Mouse (Mus musculus) forebrain, embryonic 16.5 days (tissue): ENCODE data around the gene Fam117b. TPM values are rescaled to one million over a fixed set of nuclear protein-coding genes. Genes with fewer than 3 reads are reported as not detected.
A peak's percentile ranks its signal among the peaks of the same experiment; 100 is the strongest.

Source experiments
- ATAC-seq: fragments of 200-750 bp; cut with Nextera tagmentation; 2 replicates; pipeline ENCODE4 v1.8.0; 2017; ENCODE audit warnings: mild to moderate bottlenecking, moderate library complexity
- H3K27ac ChIP-seq: fragments of 300-500 bp; sonication (generic); 2 replicates; pipeline ENCODE4 v1.5.1; 2014; ENCODE audit warnings: low read length, control low read depth
- H3K27me3 ChIP-seq: fragments of 300-500 bp; sonication (generic); replicated peaks from 2 replicates; pipeline ENCODE4 v1.6.1; 2014; ENCODE audit warnings: low read length; ENCODE audit not compliant: control insufficient read depth, insufficient read depth
- H3K36me3 ChIP-seq: fragments of 300-500 bp; sonication (generic); 2 replicates; pipeline ENCODE4 v1.6.1; 2014; ENCODE audit not compliant: control insufficient read depth, insufficient read depth
- H3K4me1 ChIP-seq: fragments of 300-500 bp; sonication (generic); replicated peaks from 2 replicates; pipeline ENCODE4 v1.6.1; 2014; ENCODE audit warnings: low read length; ENCODE audit not compliant: control insufficient read depth, insufficient read depth
- H3K4me2 ChIP-seq: fragments of 300-500 bp; sonication (generic); 2 replicates; pipeline ENCODE4 v1.6.1; 2014; ENCODE audit warnings: mild to moderate bottlenecking, low read length, control low read depth
- H3K4me3 ChIP-seq: fragments of 300-500 bp; sonication (generic); replicated peaks from 2 replicates; pipeline ENCODE4 v1.5.1; 2014; ENCODE audit warnings: mild to moderate bottlenecking, low read length, control low read depth
- H3K9ac ChIP-seq: fragments of 300-500 bp; sonication (generic); replicated peaks from 2 replicates; pipeline ENCODE4 v1.6.1; 2014; ENCODE audit warnings: low read depth, low read length, control low read depth
- H3K9me3 ChIP-seq: fragments of 300-500 bp; sonication (generic); 2 replicates; pipeline ENCODE4 v1.6.1; 2016; ENCODE audit warnings: low read length; ENCODE audit not compliant: control insufficient read depth
- whole genome bisulfite sequencing: fragments of 180-500 bp; shearing (Covaris S2); extraction: QIAGEN DNeasy Blood & Tissue Kit; methylation state at CpG from one replicate; pipeline ENCODE4 v1.1.7; 2014; 5-methylcytosine and 5-hydroxymethylcytosine counted together
- polyA plus RNA-seq: library from polyadenylated mRNA; unstranded; fragments of >200 nt; fragmentation: Nextera tagmentation; extraction: Ambion mirVana; gene quantifications from 2 replicates; pipeline ENCODE4 v1.2.1, GENCODE M21; 2015

The Fam117b gene
- polyA plus RNA-seq, 1 experiment from 2014 or later: 33.5 TPM

DNA sequence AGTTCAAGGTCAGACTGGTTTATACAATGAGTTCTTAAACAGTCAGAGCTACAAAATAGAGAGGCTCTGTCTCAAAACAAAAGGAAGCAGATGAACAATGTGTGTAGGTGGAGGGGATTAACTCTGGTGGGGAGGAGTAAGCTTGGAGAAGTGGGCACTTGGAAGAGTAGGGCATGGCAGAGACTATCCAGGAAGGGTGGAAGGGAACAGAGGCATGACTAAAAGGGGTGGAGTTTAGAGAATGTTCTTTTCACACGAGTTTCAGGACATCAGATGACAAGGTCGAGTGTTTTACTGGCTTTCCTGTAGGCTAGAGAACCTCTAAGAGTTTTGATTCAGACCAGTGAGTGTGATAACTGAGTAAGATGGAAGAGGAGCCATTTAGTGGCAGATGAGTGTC is 5.1 kb upstream of the Fam117b start:
- no peak overlapping the region for H3K9ac ChIP-seq

DNA sequence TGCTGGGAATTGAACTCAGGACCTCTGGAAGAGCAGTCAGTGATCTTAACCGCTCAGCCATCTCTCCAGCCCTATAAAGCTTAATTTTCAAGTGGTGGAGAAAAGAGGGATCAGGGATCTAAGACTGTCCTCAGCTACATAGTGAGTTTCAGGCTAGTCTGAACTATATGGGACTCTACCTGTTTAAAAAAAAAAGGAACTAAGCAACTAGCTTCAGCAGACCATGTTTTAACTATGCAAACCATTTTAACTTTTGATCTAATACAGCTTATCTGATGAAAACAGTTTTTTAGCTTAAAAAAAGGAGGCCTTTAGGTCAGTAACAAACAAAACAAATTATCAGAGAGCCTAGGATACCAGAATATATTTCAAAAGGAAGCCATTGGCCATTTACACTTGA is 1.9 kb upstream of the Fam117b start:
- Histone ChIP-seq H3K36me3 (no peaks in the 10 kb centered on the region), H3K4me3 (no peak overlapping the region), H3K4me2 (no peak overlapping the region), H3K9me3 (no peaks in the 10 kb centered on the region), H3K4me1 (peaks cover 19% of the 10 kb centered on the region), H3K27ac (no peak overlapping the region), H3K9ac (no peak overlapping the region), H3K27me3 (no peaks in the 10 kb centered on the region)
- ATAC-seq: no peak
- WGBS: 94% methylated on average over 1 of the region's 1 CpGs

More for the DNA sequence above, 5.1 kb upstream of the Fam117b start:
- no peak for ATAC-seq
- H3K4me3 ChIP-seq: no peak overlapping the region
- H3K4me2 ChIP-seq: no peak overlapping the region
- WGBS: 31% methylated on average over 2 of the region's 2 CpGs
- no peaks in the 10 kb centered on the region for H3K4me1 ChIP-seq
- no peak overlapping the region for H3K27ac ChIP-seq
- no peaks in the 10 kb centered on the region for H3K9me3 ChIP-seq
- H3K36me3 ChIP-seq: no peaks in the 10 kb centered on the region
- H3K27me3 ChIP-seq: no peaks in the 10 kb centered on the region

DNA sequence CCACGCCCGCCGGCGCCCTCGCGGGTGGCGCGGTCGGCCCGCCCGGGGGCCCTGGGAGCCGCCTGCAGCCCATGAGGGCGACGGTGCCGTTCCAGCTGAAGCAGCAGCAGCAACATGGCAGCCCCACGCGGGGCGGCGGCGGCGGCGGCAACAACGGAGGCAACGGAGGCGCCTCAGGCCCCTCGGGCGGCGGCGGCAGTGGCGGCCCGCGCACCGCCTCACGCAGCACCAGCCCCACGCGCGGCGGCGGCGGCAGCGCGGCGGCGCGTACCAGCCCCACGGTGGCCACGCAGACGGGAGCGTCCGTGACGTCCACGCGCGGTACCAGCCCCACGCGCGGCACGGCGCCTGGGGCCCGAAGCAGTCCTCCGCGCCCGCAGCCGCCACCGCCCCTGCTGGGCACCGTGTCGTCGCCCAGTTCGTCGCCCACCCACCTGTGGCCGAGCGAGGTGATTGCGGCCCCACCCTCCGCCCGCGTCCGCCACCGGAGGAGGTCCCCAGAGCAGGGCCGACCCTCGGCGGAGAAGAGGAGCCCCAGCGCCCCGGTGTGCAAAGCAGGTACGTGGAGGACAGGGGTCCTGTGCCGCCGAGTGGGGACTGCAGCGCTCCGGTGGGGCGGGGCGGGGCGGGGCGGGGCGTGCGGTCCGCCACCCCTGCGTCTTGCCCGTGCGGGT is 526 bp downstream of the Fam117b start:
- Histone ChIP-seq H3K4me3 (peak overlapping the region; percentile 98), H3K9me3 (no peaks in the 10 kb centered on the region), H3K27ac (peak overlapping the region; percentile 98), H3K27me3 (no peaks in the 10 kb centered on the region), H3K9ac (peak overlapping the region; percentile 98), H3K4me2 (peak overlapping the region; percentile 66), H3K36me3 (no peaks in the 10 kb centered on the region), H3K4me1 (peaks cover 23% of the 10 kb centered on the region)
- WGBS: under 1% methylated on average over 54 of the region's 98 CpGs
- ATAC-seq: peak; percentile 57

DNA sequence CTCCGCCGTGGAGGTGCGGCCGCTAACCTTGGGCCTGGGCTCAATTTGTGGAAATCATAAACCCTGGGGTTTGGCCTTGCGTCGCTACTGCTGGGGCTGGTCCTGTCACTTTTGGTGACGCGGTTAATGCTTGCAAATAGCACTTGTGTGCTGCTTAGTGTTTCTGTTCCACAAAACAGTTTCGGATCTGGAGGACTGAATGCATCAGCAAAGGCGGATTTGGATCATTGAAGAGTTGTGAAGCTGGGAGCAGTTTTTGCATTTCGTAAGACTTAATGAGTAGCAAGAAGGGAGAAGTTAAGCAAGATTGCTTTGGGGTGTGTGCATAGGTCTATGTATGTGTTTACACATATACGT is 1.0 kb downstream of the Fam117b start:
- Histone ChIP-seq H3K4me1 (peaks cover 23% of the 10 kb centered on the region), H3K4me2 (peak overlapping the region; percentile 66), H3K27me3 (no peaks in the 10 kb centered on the region), H3K4me3 (peak overlapping the region; percentile 98), H3K9ac (peak overlapping the region; percentile 98), H3K36me3 (no peaks in the 10 kb centered on the region), H3K9me3 (no peaks in the 10 kb centered on the region), H3K27ac (peak overlapping the region; percentile 98; the same call in 1 of the 2 replicates)
- ATAC-seq: no peak
- 2% methylated on average over 12 of the region's 12 CpGs for WGBS

DNA sequence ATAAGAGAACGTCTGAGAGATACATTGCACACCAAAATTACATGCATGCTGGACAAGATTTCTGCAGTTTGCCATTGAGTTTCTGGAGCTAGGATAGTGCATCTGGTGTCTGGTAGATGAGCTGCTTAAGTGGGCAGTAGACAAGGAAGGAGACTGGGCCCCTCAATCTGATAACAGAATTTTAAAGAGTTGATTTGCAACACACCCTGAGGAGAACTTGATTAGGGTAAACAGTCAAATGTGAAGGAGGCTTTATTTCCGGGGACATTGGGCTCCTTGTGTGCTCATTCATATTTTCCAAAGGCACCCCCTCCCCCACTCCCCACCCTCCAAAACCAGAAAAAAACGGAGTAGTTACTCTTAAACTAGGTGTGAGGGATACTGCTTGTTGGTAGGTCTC is 2.0 kb downstream of the Fam117b start:
- H3K36me3 ChIP-seq: no peaks in the 10 kb centered on the region
- no peak overlapping the region for H3K9ac ChIP-seq
- peak overlapping the region; percentile 98 for H3K4me3 ChIP-seq
- H3K4me2 ChIP-seq: peak overlapping the region; percentile 66
- H3K27me3 ChIP-seq: no peaks in the 10 kb centered on the region
- peaks cover 23% of the 10 kb centered on the region for H3K4me1 ChIP-seq
- ATAC-seq: no peak
- whole genome bisulfite sequencing: 62% methylated on average over 3 of the region's 3 CpGs
- H3K9me3 ChIP-seq: no peaks in the 10 kb centered on the region
- no peak overlapping the region for H3K27ac ChIP-seq

DNA sequence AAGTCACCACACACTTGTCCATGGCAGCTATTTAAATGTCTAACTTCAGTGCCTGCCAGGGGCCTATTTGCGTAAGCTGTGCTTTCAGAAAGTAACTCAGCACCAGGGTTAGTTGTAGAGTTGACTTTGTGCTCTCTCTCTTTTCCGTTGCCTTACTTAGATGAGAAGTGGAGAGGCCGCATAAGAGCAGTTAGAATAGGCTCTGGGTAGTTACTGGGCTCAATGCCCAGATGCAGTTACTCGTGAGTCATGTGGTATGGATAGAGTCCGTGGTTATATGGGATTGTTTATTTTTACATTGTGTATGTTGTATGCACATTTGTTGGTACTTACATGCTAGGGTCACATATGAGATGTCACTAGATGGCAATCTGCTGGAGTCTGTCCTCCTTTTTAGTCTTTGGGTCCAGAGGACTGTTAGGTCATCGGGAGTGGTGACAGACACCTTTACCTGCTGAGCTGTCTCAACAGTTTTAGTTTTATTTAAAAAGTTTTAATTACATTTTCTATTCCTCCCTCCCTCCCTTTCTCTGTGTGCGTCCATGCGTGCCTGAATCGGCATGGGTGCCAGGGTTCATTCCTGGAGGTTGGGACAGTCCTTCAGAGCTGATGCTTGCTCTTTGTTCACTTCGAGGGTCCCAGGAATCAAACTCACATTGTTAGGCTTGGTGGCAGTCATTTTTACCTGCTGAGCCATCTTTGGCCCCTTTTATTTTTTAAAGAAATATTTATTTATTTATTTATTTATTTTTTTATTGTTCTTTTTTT is 3.2 kb downstream of the Fam117b start:
- Histone ChIP-seq H3K9ac (no peak overlapping the region), H3K4me1 (peaks cover 23% of the 10 kb centered on the region), H3K36me3 (no peaks in the 10 kb centered on the region), H3K4me3 (no peak overlapping the region), H3K9me3 (no peaks in the 10 kb centered on the region), H3K27ac (no peak overlapping the region), H3K27me3 (no peaks in the 10 kb centered on the region), H3K4me2 (peak overlapping the region; percentile 22; the same call in 1 of the 2 replicates)
- WGBS: 54% methylated on average over 10 of the region's 10 CpGs
- ATAC-seq: no peak

DNA sequence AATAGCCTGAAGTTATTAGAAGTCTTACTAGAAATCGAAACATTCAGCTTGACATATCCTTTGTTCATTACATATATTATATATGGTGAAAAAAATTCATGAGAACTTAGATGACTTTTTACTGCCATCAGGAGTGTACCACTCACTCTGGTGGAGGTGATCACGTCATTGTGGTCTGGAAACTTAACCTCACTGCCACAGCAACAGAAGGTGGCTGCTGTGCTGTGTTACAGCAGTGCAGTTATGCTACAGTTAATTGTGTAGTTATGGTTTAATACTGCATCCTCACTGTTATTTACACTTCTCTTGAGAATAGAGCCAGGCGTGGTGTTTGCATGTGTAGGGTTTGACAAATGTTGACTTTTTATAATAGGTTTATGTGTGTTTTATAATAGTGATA is 4.6 kb downstream of the Fam117b start:
- H3K9ac ChIP-seq: no peak overlapping the region
- H3K27me3 ChIP-seq: no peaks in the 10 kb centered on the region
- H3K27ac ChIP-seq: no peak overlapping the region
- H3K36me3 ChIP-seq: no peaks in the 10 kb centered on the region
- ATAC-seq: no peak
- no peak overlapping the region for H3K4me3 ChIP-seq
- H3K9me3 ChIP-seq: no peaks in the 10 kb centered on the region
- peaks cover 23% of the 10 kb centered on the region for H3K4me1 ChIP-seq
- no peak overlapping the region for H3K4me2 ChIP-seq
- 89% methylated on average over 3 of the region's 3 CpGs for WGBS

DNA sequence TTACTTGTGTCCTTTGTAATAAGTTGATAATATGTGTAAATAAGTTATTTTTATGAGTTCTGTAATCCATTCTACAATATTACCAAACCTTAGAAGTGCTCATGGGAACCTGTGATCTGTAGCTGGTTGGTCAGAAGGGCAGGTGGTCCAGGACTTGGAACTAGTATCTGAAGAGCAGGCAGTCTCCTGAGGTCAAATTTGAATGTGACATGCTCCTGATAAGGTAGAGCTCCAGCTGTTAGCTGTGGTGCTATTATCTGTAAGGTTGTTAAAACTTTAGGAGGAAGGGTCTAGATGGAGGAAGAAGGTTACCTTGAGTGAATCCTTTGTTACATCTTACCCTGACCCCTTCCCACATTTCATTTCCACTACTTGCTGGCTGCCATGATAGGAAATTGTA is 5.3 kb downstream of the Fam117b start:
- ATAC-seq: no peak
- no peaks in the 10 kb centered on the region for H3K36me3 ChIP-seq
- no peaks in the 10 kb centered on the region for H3K27me3 ChIP-seq
- peaks cover 23% of the 10 kb centered on the region for H3K4me1 ChIP-seq
- no peaks in the 10 kb centered on the region for H3K9me3 ChIP-seq
- H3K9ac ChIP-seq: no peak overlapping the region
- H3K4me3 ChIP-seq: no peak overlapping the region
- no peak overlapping the region for H3K27ac ChIP-seq
- no peak overlapping the region for H3K4me2 ChIP-seq

DNA sequence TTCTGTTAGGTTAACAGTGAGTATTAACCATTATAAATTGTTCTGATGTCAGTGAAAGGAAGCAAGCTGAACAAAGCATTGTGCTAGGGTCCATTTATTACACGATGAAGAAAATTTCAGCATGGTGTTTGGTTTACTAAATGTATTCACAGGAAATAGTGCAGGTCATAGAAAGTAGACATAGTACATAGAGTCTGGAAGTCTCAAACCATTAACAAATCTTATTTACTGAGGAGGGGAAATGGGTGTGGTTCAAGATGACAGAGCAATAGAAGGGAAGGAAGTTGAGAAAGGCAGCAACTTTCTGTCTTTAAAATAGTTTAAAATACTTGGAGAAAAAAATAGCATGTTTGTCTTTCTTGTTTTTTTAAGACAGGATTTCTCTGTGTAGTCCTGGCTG is 10.4 kb downstream of the Fam117b start:
- no peak for ATAC-seq
- Histone ChIP-seq H3K4me3 (no peak overlapping the region), H3K36me3 (no peaks in the 10 kb centered on the region), H3K4me2 (no peak overlapping the region), H3K9ac (no peak overlapping the region), H3K9me3 (no peaks in the 10 kb centered on the region), H3K27ac (no peak overlapping the region), H3K27me3 (no peaks in the 10 kb centered on the region), H3K4me1 (peaks cover 7% of the 10 kb centered on the region)
- 75% methylated on average over 1 of the region's 1 CpGs for WGBS
